Mouse (Mus musculus) kidney, embryonic 15.5 days (tissue): Measurements from ENCODE around the gene Olfr112. TPM values are rescaled to one million over a fixed set of nuclear protein-coding genes. Genes with fewer than 3 reads are reported as not detected.

Experiments
- polyA plus RNA-seq: library from polyadenylated mRNA; unstranded; fragments of >200 nt; fragmentation: Nextera tagmentation; extraction: Ambion mirVana; gene quantifications from 2 replicates; pipeline ENCODE4 v1.2.1, GENCODE M21; 2015

Gene Olfr112
- polyA plus RNA-seq, 1 experiment from 2014 or later, result not detected

Other genes with a start within 250 kb of the Olfr112 start
- gene Olfr103, start 229.8 kb downstream of the Olfr112 start, polyA plus RNA-seq, result not detected in 2 replicates
- not detected in 2 replicates for gene Olfr104-ps, start 209.9 kb downstream of the Olfr112 start, polyA plus RNA-seq
- not detected in 2 replicates for gene Olfr105-ps, start 190.4 kb downstream of the Olfr112 start, polyA plus RNA-seq
- not detected in 2 replicates for gene Olfr106-ps, start 179.1 kb downstream of the Olfr112 start, polyA plus RNA-seq
- not detected in 2 replicates for gene Olfr107, start 170.2 kb downstream of the Olfr112 start, polyA plus RNA-seq
- gene Olfr108, start 124.0 kb downstream of the Olfr112 start, polyA plus RNA-seq, result not detected in 2 replicates
- gene Olfr109, start 110.5 kb downstream of the Olfr112 start, polyA plus RNA-seq, result not detected in 2 replicates
- gene H2-M2, start 85.9 kb downstream of the Olfr112 start, polyA plus RNA-seq, result not detected in 2 replicates
- not detected in 2 replicates for gene Olfr110, start 77.0 kb downstream of the Olfr112 start, polyA plus RNA-seq
- gene Olfr111, start 61.4 kb downstream of the Olfr112 start, polyA plus RNA-seq, result not detected in 2 replicates
- gene Olfr113, start 8.2 kb upstream of the Olfr112 start, polyA plus RNA-seq, result not detected in 2 replicates
- gene Olfr114, start 23.3 kb upstream of the Olfr112 start, polyA plus RNA-seq, result not detected in 2 replicates
- gene Olfr115, start 57.7 kb upstream of the Olfr112 start, polyA plus RNA-seq, result not detected in 2 replicates
- not detected in 2 replicates for gene Olfr116, start 57.7 kb upstream of the Olfr112 start, polyA plus RNA-seq
- gene Olfr117, start 94.3 kb upstream of the Olfr112 start, polyA plus RNA-seq, result not detected in 2 replicates
- gene Olfr118, start 97.5 kb upstream of the Olfr112 start, polyA plus RNA-seq, result not detected in 2 replicates
- not detected in 2 replicates for gene Olfr119, start 127.1 kb upstream of the Olfr112 start, polyA plus RNA-seq
- gene Olfr120, start 152.4 kb upstream of the Olfr112 start, polyA plus RNA-seq, result not detected in 2 replicates
- not detected in 2 replicates for gene Olfr121, start 179.4 kb upstream of the Olfr112 start, polyA plus RNA-seq
- not detected in 2 replicates for gene Olfr122, start 199.2 kb upstream of the Olfr112 start, polyA plus RNA-seq
- gene Olfr123, start 224.1 kb upstream of the Olfr112 start, polyA plus RNA-seq, result not detected in 2 replicates
- not detected in 2 replicates for gene Olfr124, start 230.4 kb upstream of the Olfr112 start, polyA plus RNA-seq